Mouse (Mus musculus) retina, postnatal 1 day (tissue): Measurements from ENCODE around the gene Npepl1.

Experiments used
- DNase-seq: peaks from one replicate; pipeline ENCODE4 v3.0.0-alpha.2; 2012

The Npepl1 gene

DNA sequence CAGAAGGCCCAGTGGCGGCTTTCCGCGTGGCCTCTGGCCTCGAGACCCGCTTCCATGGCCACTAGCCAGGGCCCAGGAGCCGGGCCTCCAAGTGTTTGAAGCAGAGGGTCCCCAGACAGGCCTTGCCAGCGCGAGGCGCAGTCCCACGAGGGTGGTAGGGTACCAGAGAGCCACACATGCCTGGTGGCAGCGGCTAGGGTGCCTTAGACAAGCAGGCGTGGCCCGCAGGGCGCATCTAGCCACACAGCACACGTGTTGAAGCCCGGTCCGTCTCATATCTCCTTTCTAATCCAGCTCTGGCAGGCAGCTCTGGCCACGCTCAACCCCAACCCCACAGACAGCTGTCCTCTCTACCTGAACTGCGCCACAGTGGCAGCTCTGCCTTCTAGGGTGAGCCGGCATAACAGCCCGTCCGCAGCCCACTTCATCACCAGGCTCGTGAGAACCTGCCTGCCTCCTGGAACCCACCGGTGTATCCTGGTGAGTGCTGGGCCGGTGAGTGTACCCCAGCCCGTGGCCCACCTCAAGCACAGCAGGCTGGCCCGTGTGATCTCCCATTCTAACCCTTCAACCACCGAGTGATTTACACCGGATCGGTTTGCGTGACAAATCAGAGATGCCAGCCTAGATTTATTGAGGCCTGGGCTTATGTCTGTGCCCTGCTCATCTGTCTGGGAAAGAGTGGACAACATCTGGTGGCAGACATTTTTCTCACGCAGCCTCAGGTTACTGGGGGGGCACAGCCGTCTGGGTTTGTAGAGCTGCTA lies 817 bp downstream of the Npepl1 start:
- peak; percentile 62 for DNase-seq

- no peak for DNase-seq
These were observed 2.8 kb downstream of the Npepl1 start for GRCm38 (mm10) chr2:174112931-174113330.

DNA sequence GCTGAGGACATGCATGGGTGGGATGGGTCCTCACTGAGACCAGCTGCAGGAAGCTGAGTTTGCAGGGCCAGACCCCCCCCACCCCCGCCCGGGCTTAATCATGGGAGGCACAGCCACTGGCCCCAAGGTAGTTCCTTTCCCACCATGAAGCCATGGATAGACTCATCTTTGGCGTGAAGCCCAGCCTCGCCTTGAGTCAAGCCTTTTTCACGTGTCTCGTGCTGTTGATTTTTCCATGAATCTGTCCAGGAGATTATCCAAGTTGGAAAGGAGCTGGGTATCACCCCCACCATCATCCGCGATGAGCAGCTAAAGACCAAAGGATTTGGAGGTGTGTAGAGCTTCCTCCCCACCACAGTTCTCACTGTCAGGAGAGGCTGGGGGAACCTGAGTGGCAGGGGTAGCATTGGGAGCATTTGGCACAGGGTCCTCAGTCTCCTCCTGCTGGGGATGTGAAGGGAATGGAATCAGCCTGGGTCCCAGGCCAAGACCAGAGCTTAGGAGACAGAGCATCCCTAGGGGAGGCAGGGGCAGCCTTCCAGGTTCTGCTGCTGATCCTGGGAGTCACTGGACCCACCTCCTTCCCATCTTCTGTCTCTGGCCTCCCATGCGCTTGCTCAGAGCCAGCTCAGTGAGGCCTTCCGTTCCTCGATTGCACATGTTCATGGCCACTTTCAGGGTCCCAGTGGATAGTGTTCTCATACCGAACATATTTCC lies 4.2 kb downstream of the Npepl1 start:
- DNase-seq, result no peak

GRCm38 (mm10) chr2:174116929-174117328 lies 6.8 kb downstream of the Npepl1 start:
- peak; percentile 69 for DNase-seq

DNA sequence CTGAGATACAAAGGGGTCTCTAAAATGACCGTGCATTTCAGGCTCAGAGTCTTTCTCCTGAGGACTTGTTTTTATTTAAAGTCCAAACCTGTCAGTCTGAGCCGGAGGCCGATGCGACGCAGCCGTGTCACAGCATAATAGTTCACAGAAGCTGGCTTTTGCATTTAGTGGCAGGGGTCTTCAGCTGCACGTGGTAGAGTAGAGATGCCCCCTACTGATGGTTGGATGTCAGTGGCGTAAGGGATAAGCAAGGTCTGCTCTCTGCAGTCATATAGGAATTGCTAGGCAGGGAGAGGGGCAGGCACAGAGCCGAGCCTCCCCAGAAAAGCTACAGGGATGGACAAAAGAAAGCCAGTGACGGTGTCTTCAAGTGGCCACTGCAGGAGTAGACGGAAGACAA lies 8.0 kb downstream of the Npepl1 start:
- DNase-seq, result peak; percentile 48

- DNase-seq, result no peak
These were observed 9.1 kb downstream of the Npepl1 start for GRCm38 (mm10) chr2:174119259-174119658.

- no peak for DNase-seq
These were observed 10.5 kb downstream of the Npepl1 start for GRCm38 (mm10) chr2:174120631-174121030.

DNA sequence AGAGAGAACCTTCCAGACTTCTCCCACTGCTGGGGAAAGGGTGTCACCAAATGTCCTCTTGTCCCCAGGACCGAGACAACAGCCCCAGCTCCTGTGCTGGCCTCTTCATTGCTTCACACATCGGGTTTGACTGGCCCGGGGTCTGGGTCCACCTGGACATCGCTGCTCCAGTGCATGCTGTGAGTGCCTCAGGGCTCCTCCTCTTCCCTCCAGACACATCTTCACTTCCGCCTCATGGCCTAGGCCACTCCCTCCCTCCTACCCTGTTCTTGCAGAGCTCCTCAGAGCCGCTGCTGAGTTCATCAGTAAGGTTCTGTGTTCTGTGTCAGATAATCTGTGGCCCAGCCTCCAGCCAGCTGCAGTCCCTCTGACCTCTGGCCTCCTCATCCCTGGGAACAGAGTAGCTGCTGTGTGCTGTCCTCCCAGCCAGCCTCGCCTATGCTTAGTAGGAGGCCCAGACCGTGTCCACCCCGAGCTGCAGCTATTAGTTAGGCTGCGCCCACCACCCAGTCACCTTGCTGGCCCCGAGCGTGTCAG lies 11.3 kb downstream of the Npepl1 start:
- DNase-seq, result no peak

- DNase-seq, result no peak
These were observed 12.2 kb downstream of the Npepl1 start for GRCm38 (mm10) chr2:174122331-174122730.

DNA sequence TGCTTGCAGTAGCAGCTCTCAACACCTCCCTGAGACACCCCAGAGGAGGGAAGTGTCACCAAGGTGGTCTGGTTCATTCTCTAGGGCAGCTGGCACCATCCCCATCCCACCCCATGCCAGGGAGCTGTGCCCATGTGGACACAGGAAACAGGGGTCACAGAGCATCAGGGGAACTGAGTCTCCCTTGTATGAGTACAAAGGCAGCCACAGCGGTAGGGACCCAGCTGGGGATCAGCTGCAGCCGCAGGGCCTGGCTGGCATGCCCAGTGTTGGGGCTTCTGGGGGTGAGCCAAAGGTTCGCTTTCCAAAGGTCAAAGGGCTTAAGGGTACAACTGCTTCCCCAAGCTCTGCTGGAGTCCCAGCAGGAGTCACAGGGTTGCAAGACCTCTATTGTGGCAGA lies 13.6 kb downstream of the Npepl1 start:
- DNase-seq, result no peak

DNA sequence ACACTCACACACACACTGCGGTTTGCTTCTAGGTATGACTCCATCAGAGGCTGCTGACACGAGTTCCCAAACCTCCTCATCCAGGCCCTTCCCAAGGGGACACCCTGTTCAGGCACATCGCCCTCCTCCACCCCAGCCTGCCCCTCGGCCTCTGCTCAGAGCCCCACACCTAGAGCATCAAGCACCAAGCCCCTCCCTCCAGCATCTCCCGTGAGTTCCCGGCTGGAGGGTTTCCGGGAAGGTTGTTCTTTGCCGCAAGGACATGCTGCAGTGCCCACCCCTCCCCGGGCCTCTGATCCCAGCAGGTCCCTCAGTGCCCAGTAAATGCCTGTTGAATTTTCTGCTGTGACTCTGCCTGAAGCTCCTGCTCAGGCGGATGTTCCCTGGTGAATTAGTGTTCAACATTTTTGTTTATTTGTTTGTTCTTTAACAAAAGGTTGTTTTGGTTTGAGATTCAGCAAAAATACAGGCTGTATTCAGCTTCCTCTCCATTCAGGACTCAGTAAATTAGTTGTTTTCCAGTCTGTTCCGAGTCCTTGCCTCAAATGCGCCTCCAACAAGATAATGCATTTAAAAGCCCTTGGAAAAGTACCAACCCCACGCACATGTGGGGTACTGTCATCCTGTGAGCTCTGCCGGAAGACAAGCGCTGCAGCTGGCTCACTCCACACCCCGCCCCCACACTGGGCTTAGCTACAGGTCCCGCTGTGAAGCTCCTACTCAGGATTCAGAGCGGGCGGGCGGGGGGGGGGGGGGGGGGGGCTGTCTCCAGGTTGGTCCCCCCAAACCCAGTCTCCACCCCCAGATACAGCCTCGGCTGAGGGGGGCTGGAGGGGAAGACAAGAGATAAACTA lies 16.6 kb downstream of the Npepl1 start:
- DNase-seq, result peak; percentile 79

DNA sequence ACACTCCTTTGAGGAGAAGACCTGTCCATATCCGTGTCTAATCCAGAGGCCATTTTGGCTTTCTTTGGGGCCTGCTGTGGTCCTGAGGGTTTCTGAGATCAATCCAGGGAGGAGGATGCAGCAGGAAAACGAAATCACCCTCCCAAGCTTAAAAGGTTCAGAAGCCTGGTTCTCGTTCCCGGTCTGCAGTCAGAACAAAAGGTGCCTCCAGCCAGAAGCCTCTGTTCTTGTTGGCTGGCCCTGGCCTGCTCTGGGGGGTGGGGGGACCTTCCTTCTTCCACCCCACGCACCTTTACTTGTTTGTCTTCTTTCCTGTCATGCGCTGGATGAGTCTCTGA lies 17.2 kb downstream of the Npepl1 start:
- DNase-seq, result no peak

GRCm38 (mm10) chr2:174128926-174129325 lies 18.8 kb downstream of the Npepl1 start:
- no peak for DNase-seq

DNA sequence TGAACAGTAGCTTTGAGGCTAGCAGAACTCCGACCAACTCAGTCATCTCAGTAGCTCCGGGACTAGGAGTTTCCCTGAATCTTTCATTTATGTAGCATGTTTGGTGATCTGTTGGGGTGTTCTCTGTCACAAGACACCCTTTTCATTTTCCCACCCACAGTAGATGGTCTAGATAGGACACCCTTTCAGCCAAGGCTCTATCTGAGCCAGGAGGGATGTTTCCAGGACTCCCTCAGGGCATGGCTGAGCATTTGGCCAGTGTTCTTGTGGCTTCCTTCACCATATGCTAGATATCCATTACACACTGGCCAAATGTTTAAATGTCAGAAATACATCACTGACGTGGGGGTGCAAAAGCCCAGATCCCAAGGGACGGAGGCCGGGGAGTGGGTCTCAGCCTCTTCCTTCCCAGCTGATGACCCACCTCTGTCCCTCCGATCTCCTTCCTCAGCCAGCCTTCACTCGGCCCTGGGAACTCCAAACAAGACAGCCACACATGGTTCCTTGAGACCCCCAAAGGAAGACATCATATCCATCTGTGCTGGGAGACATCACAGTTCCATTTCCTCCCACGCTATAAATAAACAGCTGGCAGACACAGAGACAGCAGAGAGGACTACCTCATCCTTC lies 20.4 kb downstream of the Npepl1 start:
- no peak for DNase-seq

- DNase-seq, result no peak
These were observed 22.3 kb downstream of the Npepl1 start for GRCm38 (mm10) chr2:174132413-174132969.

DNA sequence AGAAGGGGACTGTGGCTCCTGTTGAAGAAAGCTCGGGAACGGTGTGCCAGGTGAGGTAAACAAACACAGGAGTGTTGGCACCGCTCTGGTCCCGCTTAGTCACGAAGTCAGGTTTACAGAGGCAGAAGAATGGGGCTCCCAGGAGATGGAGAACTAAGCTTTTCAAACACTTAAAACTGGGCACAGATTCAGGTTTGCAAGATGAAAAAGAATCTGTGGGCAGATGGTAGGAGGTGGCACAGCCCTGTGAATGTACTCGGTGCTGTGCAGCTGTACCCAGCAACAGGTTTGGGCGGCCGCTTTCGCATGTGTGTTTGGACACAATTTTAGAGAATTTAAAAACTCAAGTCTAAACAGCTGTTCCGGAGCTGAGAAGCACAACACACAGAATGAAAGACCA lies 48.9 kb downstream of the Npepl1 start:
- no peak for DNase-seq

DNA sequence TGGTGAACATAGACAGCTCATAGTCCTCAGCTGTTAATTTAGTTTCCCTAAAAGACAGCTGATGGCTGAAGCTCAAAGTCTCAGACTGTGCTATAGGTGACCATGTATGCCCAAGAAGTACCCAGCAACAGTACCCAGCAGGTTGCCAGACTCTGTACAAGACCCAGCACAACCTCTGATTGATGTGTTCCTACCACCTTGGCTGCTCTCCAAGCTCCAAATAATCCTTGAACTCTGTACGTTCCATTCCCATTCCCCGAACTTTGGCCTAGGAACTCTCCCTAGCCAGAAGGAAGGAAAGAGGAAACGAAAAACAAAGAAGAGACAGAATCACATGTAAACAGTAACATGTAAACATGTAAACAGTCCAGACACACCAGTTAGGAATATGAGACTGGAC lies 50.3 kb downstream of the Npepl1 start:
- DNase-seq, result no peak
